Mouse (Mus musculus) neural tube, embryonic 15.5 days (tissue): ENCODE data around the gene Sdk1. TPM values are rescaled to one million over a fixed set of nuclear protein-coding genes. Genes with fewer than 3 reads are reported as not detected.

ENCODE experiments used
- ATAC-seq: fragments of 200-750 bp; cut with Nextera tagmentation; 2 replicates; pipeline ENCODE4 v1.8.0; 2017; ENCODE audit warnings: mild to moderate bottlenecking, moderate TSS enrichment, moderate library complexity; ENCODE audit not compliant: low FRiP score
- H3K27ac ChIP-seq: fragments of 300-500 bp; sonication (generic); replicated peaks from 2 replicates; pipeline ENCODE4 v1.5.1; 2015; ENCODE audit warnings: mild to moderate bottlenecking, inconsistent platforms
- H3K27me3 ChIP-seq: fragments of 300-500 bp; sonication (generic); replicated peaks from 2 replicates; pipeline ENCODE4 v1.6.1; 2015; ENCODE audit warnings: inconsistent platforms
- H3K36me3 ChIP-seq: fragments of 300-500 bp; sonication (generic); 2 replicates; pipeline ENCODE4 v1.6.1; 2015; ENCODE audit warnings: inconsistent platforms
- H3K4me1 ChIP-seq: fragments of 300-500 bp; sonication (generic); 2 replicates; pipeline ENCODE4 v1.6.1; 2015; ENCODE audit warnings: inconsistent platforms
- H3K4me2 ChIP-seq: fragments of 300-500 bp; sonication (generic); 2 replicates; pipeline ENCODE4 v1.6.1; 2015; ENCODE audit warnings: inconsistent platforms, mild to moderate bottlenecking, moderate library complexity
- H3K4me3 ChIP-seq: fragments of 300-500 bp; sonication (generic); replicated peaks from 2 replicates; pipeline ENCODE4 v1.5.1; 2015; ENCODE audit warnings: mild to moderate bottlenecking, inconsistent platforms
- H3K9ac ChIP-seq: fragments of 300-500 bp; sonication (generic); replicated peaks from 2 replicates; pipeline ENCODE4 v1.6.1; 2015; ENCODE audit warnings: mild to moderate bottlenecking, inconsistent platforms
- H3K9me3 ChIP-seq: fragments of 300-500 bp; sonication (generic); replicated peaks from 2 replicates; pipeline ENCODE4 v1.6.1; 2016; ENCODE audit warnings: inconsistent platforms
- WGBS: fragments of 180-500 bp; shearing (Covaris S2); methylation state at CpG from one replicate; pipeline ENCODE4 v1.1.7; 2015; ENCODE audit warnings: mixed read lengths; 5-methylcytosine and 5-hydroxymethylcytosine counted together
- polyA plus RNA-seq: library from polyadenylated mRNA; unstranded; fragments of >200 nt; fragmentation: Nextera tagmentation; extraction: Ambion mirVana; gene quantifications from 2 replicates; pipeline ENCODE4 v1.2.1, GENCODE M21; 2015

Sdk1 gene
- polyA plus RNA-seq: 2.7 TPM in 2 replicates

DNA sequence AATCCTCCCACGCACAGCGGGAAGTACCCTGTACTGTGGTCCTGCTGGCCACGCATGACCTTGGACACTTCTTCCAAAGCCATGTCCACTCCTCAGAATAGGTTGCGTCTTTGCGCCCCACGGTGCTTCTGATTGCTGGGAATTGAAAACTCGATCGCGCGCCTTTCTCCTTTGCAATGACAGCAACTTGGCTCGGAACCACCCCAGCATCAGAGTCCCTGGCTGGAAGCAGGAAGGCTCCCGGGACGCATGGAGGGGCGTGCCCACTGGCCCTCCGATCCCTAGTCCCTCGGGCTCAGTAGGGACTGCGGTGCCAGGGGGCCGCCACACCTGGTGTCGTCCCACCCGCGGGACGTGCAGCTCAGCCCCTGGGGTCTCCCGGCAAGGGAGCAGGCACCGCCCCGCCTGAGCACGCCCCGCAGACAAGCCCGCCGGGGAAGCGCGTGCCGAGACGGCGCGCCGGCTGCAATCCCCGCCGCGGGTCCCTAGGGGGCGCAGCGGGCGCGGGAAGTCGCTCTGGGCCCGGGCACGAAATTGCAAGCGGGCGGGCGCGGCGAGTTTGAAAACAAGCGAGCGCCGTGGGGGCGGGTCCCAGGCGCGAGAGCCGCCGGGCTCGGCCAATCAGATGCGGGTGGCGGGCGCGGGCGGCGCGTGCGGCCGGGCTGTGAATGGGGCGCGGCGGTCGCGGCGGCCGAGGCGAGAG, at the start of gene Sdk1:
Gene Sdk1, plus strand, starts transcription at position 650 of the 703 bp plus-strand sequence.
- peak; percentile 96 for ATAC-seq
- peaks cover 36% of the 10 kb centered on the region for H3K27me3 ChIP-seq
- H3K4me1 ChIP-seq: peaks cover 39% of the 10 kb centered on the region
- no peaks in the 10 kb centered on the region for H3K36me3 ChIP-seq
- H3K27ac ChIP-seq: peak within 1 kb of the TSS; percentile 72
- H3K4me2 ChIP-seq: peak within 1 kb of the TSS; percentile 99
- H3K9ac ChIP-seq: peak within 1 kb of the TSS; percentile 77
- WGBS: under 1% methylated on average over 67 of the region's 77 CpGs
- no peaks in the 10 kb centered on the region for H3K9me3 ChIP-seq
- peak within 1 kb of the TSS; percentile 63 for H3K4me3 ChIP-seq

DNA sequence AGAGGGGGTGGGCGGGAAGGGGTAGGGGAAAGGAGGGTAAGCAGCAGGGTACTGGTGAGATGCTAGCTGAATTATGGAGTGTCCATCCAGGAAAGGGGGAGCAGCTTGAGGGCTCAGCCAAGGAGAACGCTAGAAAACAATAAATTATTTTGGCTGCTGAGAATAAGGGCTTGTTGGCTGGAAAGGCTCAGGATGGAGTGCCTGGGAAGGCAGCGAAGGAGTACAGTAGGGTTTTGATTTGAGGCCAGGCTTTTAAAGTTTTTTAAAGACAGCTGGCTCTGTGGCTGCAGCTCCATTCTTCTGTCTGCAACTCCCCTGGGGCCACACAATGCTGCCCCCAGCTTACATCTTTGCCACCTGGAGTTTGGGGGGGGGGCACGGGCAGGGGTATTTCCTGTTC, 44.0 kb upstream of the Sdk1 start:
- Histone ChIP-seq H3K27me3 (no peaks in the 10 kb centered on the region), H3K4me3 (no peak overlapping the region), H3K9me3 (no peaks in the 10 kb centered on the region), H3K4me1 (peaks cover 16% of the 10 kb centered on the region), H3K9ac (no peak overlapping the region), H3K4me2 (peak overlapping the region; percentile 33), H3K27ac (peak overlapping the region; percentile 3; the same call in 1 of the 2 replicates), H3K36me3 (no peaks in the 10 kb centered on the region)
- ATAC-seq: no peak; the same call in 1 of the 2 replicates
- 35% methylated on average over 4 of the region's 4 CpGs for WGBS

DNA sequence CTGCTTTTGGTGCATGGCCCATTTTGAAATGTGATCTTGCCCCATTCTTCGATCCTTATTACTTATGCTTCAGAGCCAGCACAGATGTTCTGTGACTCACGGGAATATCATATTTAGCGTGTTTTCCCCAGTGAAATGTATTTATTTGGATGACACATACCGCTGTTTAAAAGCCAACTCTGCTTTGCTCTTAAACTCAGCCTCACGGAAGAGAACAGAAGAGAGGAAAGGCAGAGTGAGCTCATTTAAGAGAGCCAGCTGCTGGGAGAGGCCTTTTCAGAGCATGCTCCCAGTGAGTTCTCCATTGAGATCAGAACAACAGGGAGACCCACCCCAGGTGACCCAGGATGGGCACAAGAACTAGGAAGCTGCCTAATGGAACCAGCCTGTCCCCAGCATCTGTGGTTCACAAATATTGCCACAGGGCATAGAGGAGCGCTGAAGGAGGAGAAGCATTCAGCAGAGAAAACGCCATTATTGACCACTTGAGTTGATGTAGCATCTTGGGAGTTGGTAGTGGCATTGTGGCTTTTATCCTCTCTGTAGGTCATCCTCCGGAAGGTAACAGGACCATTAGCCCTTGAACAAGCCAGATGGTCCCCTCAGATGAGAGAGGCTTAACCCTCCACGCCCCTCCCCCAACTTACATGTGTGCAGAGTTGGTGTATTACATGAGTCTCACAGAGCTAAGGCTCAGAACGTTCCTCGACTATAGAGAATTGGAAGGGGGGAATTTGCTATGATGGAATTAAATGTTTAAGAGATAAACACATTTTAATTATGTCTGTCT, 38.8 kb upstream of the Sdk1 start:
- Histone ChIP-seq H3K9ac (no peak overlapping the region), H3K27ac (no peak overlapping the region), H3K4me2 (no peak overlapping the region), H3K4me1 (peaks cover 3% of the 10 kb centered on the region), H3K4me3 (no peak overlapping the region), H3K27me3 (no peaks in the 10 kb centered on the region), H3K9me3 (no peaks in the 10 kb centered on the region), H3K36me3 (no peaks in the 10 kb centered on the region)
- 75% methylated on average over 11 of the region's 11 CpGs for WGBS
- ATAC-seq: no peak

DNA sequence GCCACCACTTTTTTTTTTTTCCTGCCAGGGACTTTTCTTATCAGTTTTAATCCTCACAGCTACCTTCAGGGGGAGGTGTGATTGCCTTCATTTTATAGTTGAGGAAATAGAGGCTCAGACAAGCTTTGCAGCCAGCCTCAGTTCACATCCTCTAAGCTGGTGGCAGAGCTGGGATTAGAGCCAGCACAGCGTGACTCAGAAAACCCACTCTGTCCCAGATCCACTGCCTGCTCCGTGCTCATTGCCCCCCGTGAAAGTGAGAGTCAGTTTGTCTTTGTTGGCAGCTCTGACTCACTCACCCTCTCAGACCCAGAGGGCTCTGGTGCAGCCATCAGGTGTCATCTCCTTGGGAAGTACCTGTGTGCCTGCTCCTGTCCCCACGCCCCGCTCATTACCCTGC, 34.2 kb upstream of the Sdk1 start:
- Histone ChIP-seq H3K4me2 (no peak overlapping the region), H3K9me3 (no peaks in the 10 kb centered on the region), H3K27ac (no peak overlapping the region), H3K36me3 (no peaks in the 10 kb centered on the region), H3K27me3 (no peaks in the 10 kb centered on the region), H3K4me3 (no peak overlapping the region), H3K4me1 (no peaks in the 10 kb centered on the region), H3K9ac (no peak overlapping the region)
- no peak for ATAC-seq
- 58% methylated on average over 5 of the region's 5 CpGs for WGBS

DNA sequence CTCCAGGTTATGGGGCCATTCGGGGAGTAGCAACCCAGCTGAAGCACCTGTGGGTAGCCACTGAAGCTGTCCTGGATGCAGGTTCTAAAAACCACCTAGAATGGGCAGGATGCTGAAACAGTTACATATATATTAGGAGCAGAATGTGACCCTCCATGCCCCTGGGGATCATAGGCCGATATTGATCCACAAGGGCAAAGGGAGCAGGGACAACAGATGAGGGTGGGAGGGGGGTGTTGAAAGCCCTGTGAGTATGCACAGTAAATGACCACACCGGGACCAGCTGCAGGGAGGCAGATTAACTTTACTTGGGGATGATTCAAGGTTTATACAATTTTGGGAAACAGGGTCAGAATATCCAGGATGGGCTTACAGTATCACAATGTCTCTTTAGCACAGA, 16.0 kb upstream of the Sdk1 start:
- Histone ChIP-seq H3K9ac (no peak overlapping the region), H3K4me2 (no peak overlapping the region), H3K27ac (no peak overlapping the region), H3K9me3 (no peaks in the 10 kb centered on the region), H3K4me1 (no peaks in the 10 kb centered on the region), H3K27me3 (no peaks in the 10 kb centered on the region), H3K36me3 (no peaks in the 10 kb centered on the region), H3K4me3 (no peak overlapping the region)
- 87% methylated on average over 3 of the region's 3 CpGs for WGBS
- ATAC-seq: no peak

DNA sequence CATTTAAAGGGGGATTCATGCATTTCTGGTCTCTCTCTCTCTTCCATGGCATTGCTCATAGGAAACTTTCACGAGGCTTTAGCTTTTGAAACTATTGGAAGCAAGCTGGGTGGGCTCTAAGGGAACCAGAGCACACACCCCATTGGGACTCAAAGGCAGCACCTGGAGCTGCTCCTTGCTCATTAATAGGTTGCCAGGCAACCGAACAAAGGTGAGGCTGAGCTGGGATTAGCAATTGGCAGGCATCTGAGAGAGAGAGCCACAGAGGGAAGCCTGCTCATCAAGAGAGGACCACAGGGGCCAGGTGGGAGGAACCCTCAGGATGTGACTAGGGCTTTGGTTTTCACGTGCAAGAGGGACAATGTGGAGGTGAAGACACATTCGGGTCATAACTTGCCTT, 7.0 kb upstream of the Sdk1 start:
- Histone ChIP-seq H3K9ac (no peak overlapping the region), H3K36me3 (no peaks in the 10 kb centered on the region), H3K4me1 (peaks cover under 1% of the 10 kb centered on the region; the same call in 1 of the 2 replicates), H3K9me3 (no peaks in the 10 kb centered on the region), H3K4me2 (no peak overlapping the region), H3K4me3 (no peak overlapping the region), H3K27ac (no peak overlapping the region), H3K27me3 (peaks cover 13% of the 10 kb centered on the region)
- 26% methylated on average over 4 of the region's 4 CpGs for WGBS
- no peak for ATAC-seq

DNA sequence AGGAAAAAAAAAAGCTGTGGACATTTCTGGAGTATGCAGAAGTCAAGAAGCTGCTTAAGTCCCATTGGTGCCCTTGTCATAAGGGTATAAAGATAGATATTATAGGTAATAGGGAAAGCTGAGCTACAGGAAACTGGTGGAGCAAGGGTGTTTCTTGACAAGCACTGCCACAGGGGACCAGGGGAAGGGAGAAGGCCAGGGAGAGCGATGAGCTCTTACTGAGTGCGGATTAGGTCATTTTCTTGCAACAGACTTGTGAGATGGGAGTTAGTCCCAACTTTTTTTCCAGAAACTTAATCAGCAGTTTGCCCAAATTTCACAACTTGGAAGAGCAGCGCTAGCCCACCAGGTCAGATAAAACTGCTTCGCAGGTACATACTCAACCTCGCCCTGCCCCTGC, 1.9 kb upstream of the Sdk1 start:
- peaks cover 39% of the 10 kb centered on the region for H3K4me1 ChIP-seq
- H3K27ac ChIP-seq: no peak overlapping the region
- no peaks in the 10 kb centered on the region for H3K36me3 ChIP-seq
- WGBS: 34% methylated on average over 5 of the region's 5 CpGs
- H3K4me3 ChIP-seq: no peak overlapping the region
- no peak for ATAC-seq
- H3K4me2 ChIP-seq: peak overlapping the region; percentile 99; the same call in 1 of the 2 replicates
- H3K27me3 ChIP-seq: peaks cover 33% of the 10 kb centered on the region
- H3K9me3 ChIP-seq: no peaks in the 10 kb centered on the region
- no peak overlapping the region for H3K9ac ChIP-seq

DNA sequence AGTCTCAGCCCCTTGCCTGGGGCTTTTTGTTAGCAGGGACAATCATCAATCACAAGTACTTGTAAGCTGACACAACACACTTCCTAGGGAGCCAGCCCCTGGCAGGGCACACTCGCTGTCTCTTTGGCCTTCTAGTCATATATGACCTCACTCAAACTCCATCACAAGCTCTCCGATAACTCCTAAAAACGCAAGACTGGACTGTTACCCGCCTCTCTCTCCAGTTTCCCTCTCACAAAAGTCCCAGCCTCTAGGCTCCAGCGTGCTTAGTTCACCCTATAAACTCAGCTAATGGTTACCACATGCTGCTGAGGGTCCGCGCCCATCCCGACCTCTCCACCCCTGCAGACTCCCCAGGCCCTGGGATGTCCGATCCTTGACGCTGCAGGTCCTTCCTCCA, 849 bp upstream of the Sdk1 start:
- Histone ChIP-seq H3K9ac (peak overlapping the region; percentile 77; the same call in 1 of the 2 replicates), H3K27ac (no peak overlapping the region), H3K4me3 (peak overlapping the region; percentile 63), H3K27me3 (peaks cover 36% of the 10 kb centered on the region), H3K9me3 (no peaks in the 10 kb centered on the region), H3K36me3 (no peaks in the 10 kb centered on the region), H3K4me2 (peak overlapping the region; percentile 99), H3K4me1 (peaks cover 39% of the 10 kb centered on the region)
- no peak for ATAC-seq
- under 1% methylated on average over 10 of the region's 10 CpGs for WGBS

DNA sequence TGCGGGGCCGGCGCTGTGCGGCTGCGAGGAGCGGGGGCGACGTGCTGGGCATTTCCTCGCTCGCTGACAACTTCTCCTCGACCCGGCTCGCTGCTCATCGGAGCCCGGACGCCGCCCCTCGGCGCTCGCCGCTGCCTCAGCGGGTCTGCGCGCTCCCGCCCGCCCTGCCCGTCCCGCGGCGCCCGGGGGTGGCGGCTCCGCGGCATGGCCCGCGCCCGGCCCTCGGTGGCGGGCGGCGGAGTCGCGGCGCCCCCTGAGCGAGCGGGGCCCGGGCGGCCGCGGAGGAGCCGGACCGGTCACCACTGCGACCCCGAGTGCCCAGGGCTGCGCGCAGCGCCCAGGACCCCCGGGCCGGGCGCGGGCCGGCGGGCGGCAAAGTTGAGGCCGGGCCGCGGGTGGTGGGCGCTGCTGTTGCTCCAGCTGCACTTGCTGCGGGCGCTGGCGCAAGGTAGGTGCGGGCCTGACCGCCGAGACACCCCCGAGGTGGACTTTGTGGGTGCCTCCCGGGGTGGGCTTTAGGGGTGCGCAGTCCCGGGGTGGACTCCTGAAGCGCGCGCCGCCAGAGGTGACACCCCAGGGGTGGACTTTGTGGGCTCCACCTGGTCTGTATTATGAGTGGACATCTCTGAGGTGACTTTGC, 475 bp downstream of the Sdk1 start:
- peak overlapping the region; percentile 63 for H3K4me3 ChIP-seq
- peak overlapping the region; percentile 99 for H3K4me2 ChIP-seq
- ATAC-seq: peak; percentile 59
- no peaks in the 10 kb centered on the region for H3K9me3 ChIP-seq
- H3K9ac ChIP-seq: peak overlapping the region; percentile 77
- WGBS: under 1% methylated on average over 28 of the region's 82 CpGs
- no peaks in the 10 kb centered on the region for H3K36me3 ChIP-seq
- peaks cover 39% of the 10 kb centered on the region for H3K4me1 ChIP-seq
- H3K27me3 ChIP-seq: peaks cover 36% of the 10 kb centered on the region
- H3K27ac ChIP-seq: peak overlapping the region; percentile 72

DNA sequence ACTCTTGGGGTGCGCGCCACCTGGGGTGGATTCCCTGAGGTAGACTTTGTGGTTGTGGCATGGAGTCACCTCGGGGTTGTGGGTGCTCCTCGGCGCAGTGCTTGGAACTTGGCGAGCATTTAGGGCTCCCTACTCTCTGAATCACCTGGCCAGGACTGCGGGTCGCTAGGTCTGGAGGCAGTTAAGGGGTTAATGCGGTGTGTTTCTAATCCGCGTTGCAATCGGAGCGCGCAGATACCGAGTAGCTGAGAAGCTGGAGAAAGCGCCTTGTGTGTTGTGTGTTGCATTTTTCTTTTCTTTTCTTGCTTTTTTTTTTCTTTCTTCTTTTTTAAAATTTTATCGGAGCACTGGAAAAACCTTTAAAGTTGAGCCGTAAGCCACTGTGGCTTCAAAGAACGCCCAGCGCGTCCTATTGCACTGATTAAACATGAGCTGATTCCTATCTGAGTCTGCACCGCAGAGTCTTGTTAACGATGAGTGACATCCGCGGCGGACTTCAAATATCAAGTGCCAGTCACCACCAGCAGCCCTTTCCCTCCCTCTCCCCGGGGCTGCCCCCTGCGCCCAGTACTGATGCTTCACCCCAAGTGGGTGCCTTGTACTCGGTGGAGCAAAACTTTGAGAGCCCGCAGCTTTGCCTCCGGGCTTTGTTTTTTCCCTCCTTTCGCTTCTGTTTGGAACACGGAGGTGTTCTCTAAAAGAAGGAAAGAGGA, 2.1 kb downstream of the Sdk1 start:
- Histone ChIP-seq H3K36me3 (no peaks in the 10 kb centered on the region), H3K4me2 (peak overlapping the region; percentile 99), H3K27me3 (peaks cover 30% of the 10 kb centered on the region), H3K9me3 (no peaks in the 10 kb centered on the region), H3K9ac (peak overlapping the region; percentile 34), H3K27ac (no peak overlapping the region), H3K4me1 (peaks cover 39% of the 10 kb centered on the region), H3K4me3 (peak overlapping the region; percentile 63)
- no peak for ATAC-seq
- WGBS: 4% methylated on average over 33 of the region's 33 CpGs

DNA sequence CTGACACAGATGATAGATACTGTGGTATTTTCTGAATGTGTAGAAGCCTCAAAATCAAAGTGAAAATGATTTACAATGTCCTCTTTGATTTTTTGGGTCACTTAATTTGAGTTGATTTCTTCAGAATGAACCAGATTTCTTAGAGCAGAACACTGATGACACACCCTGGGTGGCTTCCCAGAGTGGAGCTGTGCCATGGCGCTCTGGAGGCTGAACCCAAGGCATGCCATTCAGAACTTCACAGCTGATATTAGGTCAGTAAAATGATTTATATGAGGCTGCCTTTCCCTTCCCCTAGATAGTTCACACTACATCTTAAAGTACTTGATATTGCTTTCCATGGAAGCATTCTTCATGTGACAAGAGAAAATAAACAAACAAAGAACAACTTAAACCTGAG, 23.0 kb downstream of the Sdk1 start:
- Histone ChIP-seq H3K9me3 (no peaks in the 10 kb centered on the region), H3K4me2 (no peak overlapping the region), H3K9ac (no peak overlapping the region), H3K4me3 (no peak overlapping the region), H3K4me1 (no peaks in the 10 kb centered on the region), H3K36me3 (no peaks in the 10 kb centered on the region), H3K27me3 (no peaks in the 10 kb centered on the region), H3K27ac (no peak overlapping the region)
- no peak for ATAC-seq
- 82% methylated on average over 1 of the region's 1 CpGs for whole genome bisulfite sequencing
